Mouse (Mus musculus): ENCODE data around the gene Cd22. TPM values are rescaled to one million over a fixed set of nuclear protein-coding genes. Genes with fewer than 3 reads are reported as not detected.

The Cd22 gene
- total and polyA plus RNA-seq, 3 experiments, result 0.07 TPM; not detected in 2

DNA sequence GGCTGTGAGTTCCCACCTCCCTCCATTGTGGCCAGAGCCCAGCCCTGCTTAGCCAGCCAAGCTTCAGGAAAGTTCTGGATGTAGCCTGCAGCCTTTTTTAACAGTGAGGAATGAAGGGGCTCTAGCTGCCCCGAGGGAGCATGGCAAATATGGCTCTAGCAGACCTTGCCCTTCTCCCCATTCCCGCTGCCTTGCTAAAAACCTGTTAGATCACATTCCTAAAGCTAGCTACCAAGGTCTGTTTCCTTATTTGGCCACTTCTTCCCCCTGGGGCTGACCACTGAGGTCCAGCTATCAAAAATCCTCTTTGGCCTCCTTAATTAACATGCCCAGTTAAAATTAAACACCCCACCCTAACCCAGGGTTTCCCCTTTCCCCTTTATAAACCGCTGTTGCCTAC, 12.4 kb upstream of the Cd22 start:
- H3K36me3 ChIP-seq (ENCODE audit: control insufficient read depth in 1 of 2, insufficient read depth in 2 of 2, low read length in 2 of 2), result no peaks in the 10 kb centered on the region
- H3K9me3 ChIP-seq (replicated peaks; ENCODE audit: insufficient read depth, low read length), result no peaks in the 10 kb centered on the region
- no peak for DNase-seq (ENCODE audit: low read depth, low spot score)
- TF ChIP-seq RCOR1 (IDR thresholded peaks at IDR 0.05; ENCODE audit: low read depth, low read length) (no peak), MEF2A (IDR thresholded peaks at IDR 0.05; ENCODE audit: extremely low read depth, insufficient replicate concordance, low read depth, low read length, poor library complexity, severe bottlenecking) (no peak), SMC3 (IDR thresholded peaks at IDR 0.05; ENCODE audit: low read depth, low read length) (no peak), ZC3H11A (IDR thresholded peaks at IDR 0.05; ENCODE audit: low read depth, low read length) (no peak), JUND (IDR thresholded peaks at IDR 0.05; ENCODE audit: low read depth, low read length) (no peak)
- no peaks in the 10 kb centered on the region for H3K79me2 ChIP-seq (ENCODE audit: control insufficient read depth, insufficient read depth, low read length, poor library complexity)
- H3K27ac ChIP-seq (ENCODE audit: control insufficient read depth, low read depth, low read length), result no peak overlapping the region
- H3K27me3 ChIP-seq (ENCODE audit: control insufficient read depth in 1 of 2, insufficient read depth in 2 of 2, low read length in 2 of 2), result peaks cover 2% of the 10 kb centered on the region in 2 experiments; a peak in 3 of 4 replicates
- no peaks in the 10 kb centered on the region for H3K4me1 ChIP-seq (ENCODE audit: control insufficient read depth in 1 of 2, insufficient read depth in 2 of 2, low read length in 2 of 2)
- no peak overlapping the region for H3K9ac ChIP-seq (ENCODE audit: control insufficient read depth, low read depth, low read length, poor library complexity, severe bottlenecking)
- H3K4me3 ChIP-seq (ENCODE audit: control insufficient read depth in 1 of 2, insufficient read depth in 1 of 2, low read depth in 2 of 2, low read length in 2 of 2), result no peak overlapping the region

DNA sequence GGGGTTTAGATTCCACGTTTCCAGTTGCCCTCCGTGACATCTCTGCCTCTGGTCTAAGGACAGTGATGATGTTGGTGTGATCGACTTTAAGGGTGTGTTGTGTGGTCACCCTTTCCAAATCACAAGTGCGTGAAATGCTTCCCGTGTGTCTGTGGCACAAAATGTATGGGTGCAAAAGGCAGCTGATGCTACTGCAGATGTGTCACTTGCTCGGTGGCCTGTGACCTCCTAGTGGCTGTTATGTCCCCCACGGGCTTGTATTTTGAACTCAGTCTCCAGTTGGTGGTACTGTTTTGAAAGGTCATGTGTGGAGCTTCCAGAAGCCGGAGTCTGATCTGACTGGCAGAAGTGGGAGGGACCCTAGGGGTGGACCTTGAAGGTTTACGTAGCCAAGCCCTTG, 11.6 kb upstream of the Cd22 start:
- no peaks in the 10 kb centered on the region for H3K79me2 ChIP-seq (ENCODE audit: control insufficient read depth, insufficient read depth, low read length, poor library complexity)
- H3K4me3 ChIP-seq (ENCODE audit: control insufficient read depth in 1 of 2, insufficient read depth in 1 of 2, low read depth in 2 of 2, low read length in 2 of 2), result no peak overlapping the region
- DNase-seq (ENCODE audit: low read depth, low spot score), result no peak

DNA sequence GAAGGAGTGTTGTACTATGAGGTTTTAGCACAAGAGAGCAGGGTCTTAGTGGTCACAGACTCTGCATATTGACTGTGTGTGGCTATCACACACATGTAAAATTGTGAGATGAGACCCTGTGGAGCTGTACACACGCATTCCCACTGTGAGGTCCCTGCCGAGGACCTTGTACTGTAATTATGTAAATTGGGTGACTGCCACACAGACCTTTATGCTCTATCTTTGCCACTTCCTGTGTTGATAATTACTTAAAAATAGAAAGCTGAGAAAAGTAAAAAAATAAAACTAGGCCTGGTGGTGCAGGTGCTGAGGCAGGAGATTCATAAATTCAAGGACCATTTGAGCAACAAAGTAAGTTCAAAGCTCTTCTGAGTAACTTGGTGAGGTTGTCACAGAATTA, 10.5 kb upstream of the Cd22 start:
- no peaks in the 10 kb centered on the region for H3K79me2 ChIP-seq (ENCODE audit: control insufficient read depth, insufficient read depth, low read length, poor library complexity)
- peaks cover 2% of the 10 kb centered on the region in 2 experiments; a peak in 2 of 4 replicates for H3K27me3 ChIP-seq (ENCODE audit: control insufficient read depth in 1 of 2, insufficient read depth in 2 of 2, low read length in 2 of 2)
- H3K4me3 ChIP-seq (ENCODE audit: control insufficient read depth in 1 of 2, insufficient read depth in 1 of 2, low read depth in 2 of 2, low read length in 2 of 2), result no peak overlapping the region
- no peaks in the 10 kb centered on the region for H3K36me3 ChIP-seq (ENCODE audit: control insufficient read depth in 1 of 2, insufficient read depth in 2 of 2, low read length in 2 of 2)
- TF ChIP-seq MYC (IDR thresholded peaks at IDR 0.05; ENCODE audit: low read depth, low read length) (no peak), TBP (IDR thresholded peaks at IDR 0.05; ENCODE audit: low read depth, low read length) (no peak), ZNF384 (IDR thresholded peaks at IDR 0.05; ENCODE audit: low read depth, low read length) (no peak), SIN3A (IDR thresholded peaks at IDR 0.05; ENCODE audit: low read length) (no peak), MEF2A (IDR thresholded peaks at IDR 0.05; ENCODE audit: extremely low read depth, insufficient replicate concordance, low read depth, low read length, poor library complexity, severe bottlenecking) (0 out of 2 replicates have a peak, but pooled peaks have one; percentile 26), MXI1 (IDR thresholded peaks at IDR 0.05; ENCODE audit: low read depth, low read length) (no peak), TCF12 (IDR thresholded peaks at IDR 0.05; ENCODE audit: low read depth, low read length) (no peak)
- H3K9me3 ChIP-seq (replicated peaks; ENCODE audit: insufficient read depth, low read length), result no peaks in the 10 kb centered on the region
- H3K27ac ChIP-seq (ENCODE audit: control insufficient read depth, low read depth, low read length), result no peak overlapping the region
- no peak overlapping the region for H3K9ac ChIP-seq (ENCODE audit: control insufficient read depth, low read depth, low read length, poor library complexity, severe bottlenecking)
- no peaks in the 10 kb centered on the region for H3K4me1 ChIP-seq (ENCODE audit: control insufficient read depth in 1 of 2, insufficient read depth in 2 of 2, low read length in 2 of 2)
- DNase-seq (ENCODE audit: low read depth, low spot score), result no peak

More for the DNA sequence above, 11.6 kb upstream of the Cd22 start:
- TF ChIP-seq POLR2A (IDR thresholded peaks at IDR 0.05; ENCODE audit: control insufficient read depth in 1 of 2, insufficient read depth in 1 of 2, low read depth in 1 of 2, low read length in 2 of 2, poor library complexity in 1 of 2), result no peak
- no peak for TF ChIP-seq MEF2A (IDR thresholded peaks at IDR 0.05; ENCODE audit: extremely low read depth, insufficient replicate concordance, low read depth, low read length, poor library complexity, severe bottlenecking)
- TF ChIP-seq HCFC1 (IDR thresholded peaks at IDR 0.05; ENCODE audit: low read depth, low read length), result no peak
- TF ChIP-seq CTCF (IDR thresholded peaks at IDR 0.05 in 2 of 3, conservative IDR thresholded peaks at IDR 0.05 in 1 of 3; ENCODE audit: control insufficient read depth in 1 of 3, insufficient read depth in 1 of 3, low read depth in 2 of 3, low read length in 3 of 3, poor library complexity in 1 of 3, severe bottlenecking in 1 of 3), result no peak
- no peak for TF ChIP-seq E2F4 (IDR thresholded peaks at IDR 0.05; ENCODE audit: borderline replicate concordance, low read depth, low read length)
- TF ChIP-seq TBP (IDR thresholded peaks at IDR 0.05; ENCODE audit: low read depth, low read length), result no peak
- TF ChIP-seq BHLHE40 (IDR thresholded peaks at IDR 0.05; ENCODE audit: borderline replicate concordance, low read depth, low read length), result no peak
- TF ChIP-seq POLR2AphosphoS5 (IDR thresholded peaks at IDR 0.05; ENCODE audit: borderline replicate concordance, low read depth, low read length), result no peak
- no peak for TF ChIP-seq GATA1 (IDR thresholded peaks at IDR 0.05; ENCODE audit: low read depth, low read length)
- TF ChIP-seq CHD1 (IDR thresholded peaks at IDR 0.05; ENCODE audit: low read depth, low read length), result no peak
- no peak for TF ChIP-seq MAX (IDR thresholded peaks at IDR 0.05; ENCODE audit: low read length)
- no peak for TF ChIP-seq NRF1 (IDR thresholded peaks at IDR 0.05; ENCODE audit: insufficient read depth, low read depth, low read length, poor library complexity, severe bottlenecking)
- no peak for TF ChIP-seq RAD21 (IDR thresholded peaks at IDR 0.05; ENCODE audit: low read depth, low read length)
- no peak for TF ChIP-seq NELFE (IDR thresholded peaks at IDR 0.05; ENCODE audit: low read depth, low read length)
- TF ChIP-seq MXI1 (IDR thresholded peaks at IDR 0.05; ENCODE audit: low read depth, low read length), result no peak
- TF ChIP-seq SMC3 (IDR thresholded peaks at IDR 0.05; ENCODE audit: low read depth, low read length), result no peak
- no peak for TF ChIP-seq MYC (IDR thresholded peaks at IDR 0.05; ENCODE audit: low read depth, low read length)
- Histone ChIP-seq H3K36me3 (ENCODE audit: control insufficient read depth in 1 of 2, insufficient read depth in 2 of 2, low read length in 2 of 2) (no peaks in the 10 kb centered on the region), H3K9ac (ENCODE audit: control insufficient read depth, low read depth, low read length, poor library complexity, severe bottlenecking) (no peak overlapping the region), H3K27ac (ENCODE audit: control insufficient read depth, low read depth, low read length) (no peak overlapping the region), H3K27me3 (ENCODE audit: control insufficient read depth in 1 of 2, insufficient read depth in 2 of 2, low read length in 2 of 2) (peaks cover 2% of the 10 kb centered on the region in 2 experiments; a peak in 2 of 4 replicates), H3K9me3 (replicated peaks; ENCODE audit: insufficient read depth, low read length) (no peaks in the 10 kb centered on the region), H3K4me1 (ENCODE audit: control insufficient read depth in 1 of 2, insufficient read depth in 2 of 2, low read length in 2 of 2) (no peaks in the 10 kb centered on the region)

Measured in MEL (cell line).